Mouse (Mus musculus) CD4-positive, CD25-positive, alpha-beta regulatory T cell, adult 9 weeks (primary cell): ENCODE data around the gene Begain. TPM values are rescaled to one million over a fixed set of nuclear protein-coding genes. Genes with fewer than 3 reads are reported as not detected.

Experiments used
- polyA plus RNA-seq: library from polyadenylated mRNA; unstranded; fragments of 100-300 nt; shearing (Covaris generic); gene quantifications from one replicate; pipeline ENCODE4 v1.2.1, GENCODE M21; 2017

Gene Begain
- 0.26 TPM for polyA plus RNA-seq

DNA sequence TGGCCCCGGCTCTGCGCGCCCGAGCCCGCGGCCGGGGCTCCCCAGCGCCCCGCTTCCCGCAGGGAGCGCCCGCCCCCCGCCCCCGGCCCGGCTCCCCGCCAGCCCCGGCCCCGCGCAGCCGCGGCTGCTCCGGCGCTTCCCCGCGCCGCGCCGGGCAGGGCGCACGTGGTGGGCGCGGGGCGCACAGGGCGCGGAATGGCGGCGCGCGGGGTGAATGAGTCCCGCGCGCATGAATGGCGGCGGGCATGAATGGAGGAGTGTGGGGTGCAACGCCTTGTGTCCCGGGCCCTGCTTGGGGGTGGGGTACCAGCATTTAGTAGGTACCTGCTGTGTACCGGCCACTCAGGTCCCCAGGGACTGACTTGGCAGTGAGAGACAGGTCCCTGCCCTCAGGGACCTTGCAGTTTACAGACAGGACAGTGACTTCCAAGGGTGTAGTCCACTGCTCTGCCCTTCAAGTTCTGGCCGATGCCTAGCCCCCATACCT is at the start of gene Begain:
TSS of gene Begain (minus strand) at position 51 of the 487 bp plus-strand sequence.

Other genes with a start within 250 kb of the Begain start
- gene Slc25a29, start 232.3 kb downstream of the Begain start, polyA plus RNA-seq, result 8.6 TPM
- 2.0 TPM for gene Slc25a47, start 232.2 kb downstream of the Begain start, polyA plus RNA-seq
- gene Wdr25, start 174.6 kb downstream of the Begain start, polyA plus RNA-seq, result 8.4 TPM
- 103 TPM for gene Wars, start 174.0 kb downstream of the Begain start, polyA plus RNA-seq